Mouse (Mus musculus): ENCODE measurements around the gene Gm42688. TPM values are rescaled to one million over a fixed set of nuclear protein-coding genes. Genes with fewer than 3 reads are reported as not detected.

The Gm42688 gene
- 1 to 10 TPM; 4.2 to 4.9 TPM for total RNA-seq (2023)

GRCm38 (mm10) chr6:83101316-83101687, at the start of gene Gm42688, which contains the start of gene Ccdc142:
Gene Gm42688 (plus strand): TSS chr6:83101617.
Gene Ccdc142 (plus strand): TSS chr6:83101601.

GRCm38 (mm10) chr6:83054074-83054851, 47.2 kb upstream of the Gm42688 start, which contains the start of gene Aup1:
Gene Aup1 (plus strand): TSS chr6:83054521.

GRCm38 (mm10) chr6:83054871-83055431, 46.5 kb upstream of the Gm42688 start, which contains the start of gene Htra2:
Gene Htra2 (minus strand): TSS chr6:83055273.

GRCm38 (mm10) chr6:83057790-83058189, 43.6 kb upstream of the Gm42688 start, which contains the start of gene Dqx1:
Gene Dqx1 (plus strand): TSS chr6:83057844.

GRCm38 (mm10) chr6:83070247-83070310, 31.3 kb upstream of the Gm42688 start, which contains the start of gene Tlx2:
Gene Tlx2 (minus strand): TSS chr6:83070293.

GRCm38 (mm10) chr6:83077630-83078323, 23.6 kb upstream of the Gm42688 start, which contains the start of gene Pcgf1:
Gene Pcgf1 (plus strand): TSS chr6:83077869.

GRCm38 (mm10) chr6:83086121-83087035, 15.0 kb upstream of the Gm42688 start, which contains the start of gene Lbx2:
Gene Lbx2 (plus strand): TSS chr6:83086367.

GRCm38 (mm10) chr6:83108762-83109668, 7.6 kb downstream of the Gm42688 start, which contains the start of gene Mrpl53:
Gene Mrpl53 (plus strand): TSS chr6:83109040.

GRCm38 (mm10) chr6:83115011-83115671, 13.7 kb downstream of the Gm42688 start, which contains the start of gene Mogs:
Gene Mogs (plus strand): TSS chr6:83115496.

GRCm38 (mm10) chr6:83120930-83121862, 19.8 kb downstream of the Gm42688 start, which contains the start of gene Wbp1:
Gene Wbp1 (minus strand): TSS chr6:83121559.

GRCm38 (mm10) chr6:83125331-83125730, 23.9 kb downstream of the Gm42688 start, which contains the start of gene Ino80b:
Gene Ino80b (minus strand): TSS chr6:83125431.

GRCm38 (mm10) chr6:83134951-83135513, 33.6 kb downstream of the Gm42688 start, which contains the start of gene Rtkn:
Gene Rtkn (plus strand): TSS chr6:83135463.

GRCm38 (mm10) chr6:83156259-83156684, 54.9 kb downstream of the Gm42688 start, which contains the start of the genes Wdr54 and 1700003E16Rik:
Gene Wdr54 (minus strand): TSS chr6:83156397.
Gene 1700003E16Rik (plus strand): TSS chr6:83156404.

Other genes with a start within 250 kb of the Gm42688 start
- gene Sema4f, start 161.8 kb upstream of the Gm42688 start, total RNA-seq (2023), result 10 to 100 TPM; 26.6 to 30.3 TPM
- gene M1ap, start 154.7 kb upstream of the Gm42688 start, total RNA-seq (2023), result 1 to 10 TPM; 2.8 to 3.6 TPM
- gene Dok1, start 68.1 kb upstream of the Gm42688 start, total RNA-seq (2023), result 10 to 100 TPM; 25.4 to 32.9 TPM
- gene Loxl3, start 67.4 kb upstream of the Gm42688 start, total RNA-seq (2023), result under 1 TPM; 0.33 to 0.64 TPM
- gene Aup1, start 47.1 kb upstream of the Gm42688 start, total RNA-seq (2023), result 100 to 1,000 TPM; 211 to 234 TPM
- 10 to 100 TPM; 46.8 to 56.0 TPM for gene Htra2, start 46.3 kb upstream of the Gm42688 start, total RNA-seq (2023)
- gene Dqx1, start 43.8 kb upstream of the Gm42688 start, total RNA-seq (2023), result 1 to 10 TPM; 5.6 to 5.9 TPM
- not detected for gene Tlx2, start 31.3 kb upstream of the Gm42688 start, total RNA-seq (2023)
- gene Pcgf1, start 23.7 kb upstream of the Gm42688 start, total RNA-seq (2023), result 10 to 100 TPM; 14.6 to 19.6 TPM
- under 1 TPM in 1 of 2 experiments, not detected in 1; 0.60 TPM for gene Lbx2, start 15.2 kb upstream of the Gm42688 start, total RNA-seq (2023)
- 1 to 10 TPM; 4.9 to 7.7 TPM for gene Ccdc142, start within 50 bp of the Gm42688 start, total RNA-seq (2023)
- gene Mrpl53, start 7.4 kb downstream of the Gm42688 start, total RNA-seq (2023), result 10 to 100 TPM; 23.8 to 24.2 TPM
- gene Mogs, start 13.9 kb downstream of the Gm42688 start, total RNA-seq (2023), result 10 to 100 TPM; 30.9 to 31.2 TPM
- 10 to 100 TPM; 31.6 to 34.0 TPM for gene Wbp1, start 19.9 kb downstream of the Gm42688 start, total RNA-seq (2023)
- 10 to 100 TPM; 16.4 to 22.2 TPM for gene Ino80b, start 23.8 kb downstream of the Gm42688 start, total RNA-seq (2023)
- under 1 TPM; 0.46 to 0.78 TPM for gene Rtkn, start 33.8 kb downstream of the Gm42688 start, total RNA-seq (2023)
- gene Wdr54, start 54.8 kb downstream of the Gm42688 start, total RNA-seq (2023), result not detected
- not detected for gene 1700003E16Rik, start 54.8 kb downstream of the Gm42688 start, total RNA-seq (2023)
- gene Dctn1, start 64.3 kb downstream of the Gm42688 start, total RNA-seq (2023), result 100 to 1,000 TPM; 113 to 130 TPM
- not detected for gene Slc4a5, start 118.2 kb downstream of the Gm42688 start, total RNA-seq (2023)
- 10 to 100 TPM; 18.9 to 26.7 TPM for gene Mthfd2, start 224.3 kb downstream of the Gm42688 start, total RNA-seq (2023)
- gene Mob1a, start 224.4 kb downstream of the Gm42688 start, total RNA-seq (2023), result 100 to 1,000 TPM; 153 to 159 TPM
- gene Bola3, start 247.5 kb downstream of the Gm42688 start, total RNA-seq (2023), result 10 to 100 TPM; 14.0 to 15.7 TPM